Comparison of ENCODE assay signal across 8 mouse cellular contexts in genomic region chr6:145211376-145212305, GRCm38 (mm10). TPM values are rescaled to one million over a fixed set of nuclear protein-coding genes. Genes with fewer than 3 reads are reported as not detected.
DNase-seq lines count a peak whose midpoint lies in the region; ATAC-seq and TF ChIP-seq lines count a peak whose summit lies in the region.

No protein-coding gene starts in this region.

- H3K36me3 ChIP-seq in liver, adult 2 months (ENCODE audit: control insufficient read depth, insufficient read depth, low read length): peaks cover 5% of the 10 kb centered on the region
- 0 out of 2 replicates have a peak, but pooled peaks cover 2% of the 10 kb centered on the region for H3K36me3 ChIP-seq in limb, embryonic 14.5 days (ENCODE audit: control insufficient read depth, insufficient read depth, low read length)
- peaks cover 10% of the 10 kb centered on the region for H3K36me3 ChIP-seq in small intestine, adult 2 months (ENCODE audit: control insufficient read depth, insufficient read depth, low read length)

- H3K4me1 ChIP-seq in liver, adult 2 months (ENCODE audit: control insufficient read depth, insufficient read depth, low read length): peaks cover 11% of the 10 kb centered on the region
- 0 out of 2 replicates have a peak, but pooled peaks cover 3% of the 10 kb centered on the region for H3K4me1 ChIP-seq in limb, embryonic 14.5 days (ENCODE audit: control insufficient read depth, insufficient read depth, low read length)
- peaks cover 3% of the 10 kb centered on the region; the same call in 1 of the 2 replicates for H3K4me1 ChIP-seq in small intestine, adult 2 months (ENCODE audit: control insufficient read depth, insufficient read depth, insufficient read length, low read length)

- H3K4me3 ChIP-seq in liver, adult 2 months (ENCODE audit: insufficient read depth, low read depth, low read length): peak overlapping the region; percentile 78
- peak overlapping the region; percentile 73 for H3K4me3 ChIP-seq in limb, embryonic 14.5 days (replicated peaks; ENCODE audit: low read length)
- H3K4me3 ChIP-seq in small intestine, adult 2 months (ENCODE audit: low read depth, low read length): peak overlapping the region; percentile 77

- H3K4me2 ChIP-seq in limb, embryonic 14.5 days (replicated peaks; ENCODE audit: low read depth, low read length, severe bottlenecking): peak overlapping the region; percentile 68

- peak; percentile 9; the same call in 1 of the 2 replicates for ATAC-seq in erythroid progenitor cell, adult 5-6 weeks (replicated peaks; ENCODE audit: low FRiP score, poor library complexity, severe bottlenecking)
- peak; percentile 16 for ATAC-seq in limb, embryonic 14.5 days (ENCODE audit: low FRiP score, low read depth)

- H3K79me2 ChIP-seq in liver, adult 2 months (ENCODE audit: control insufficient read depth, insufficient read depth, low read length): peaks cover 3% of the 10 kb centered on the region; the same call in 1 of the 2 replicates

- no peaks in the 10 kb centered on the region for H3K27me3 ChIP-seq in liver, adult 2 months (ENCODE audit: control insufficient read depth, insufficient read depth, low read length)
- H3K27me3 ChIP-seq in limb, embryonic 14.5 days (ENCODE audit: control insufficient read depth, insufficient read depth, low read length): no peaks in the 10 kb centered on the region
- no peaks in the 10 kb centered on the region for H3K27me3 ChIP-seq in small intestine, adult 2 months (ENCODE audit: control insufficient read depth, insufficient read depth, low read length)

- no peaks in the 10 kb centered on the region for H3K9me3 ChIP-seq in limb, embryonic 14.5 days (ENCODE audit: control insufficient read depth, low read length)

- no peak for TF ChIP-seq POLR2A in liver, adult 2 months (IDR thresholded peaks at IDR 0.05; ENCODE audit: extremely low read depth, insufficient read depth, low read length)
- no peak for TF ChIP-seq POLR2A in limb, embryonic 14.5 days (IDR thresholded peaks at IDR 0.05; ENCODE audit: borderline replicate concordance, extremely low read depth, insufficient read depth, insufficient read length)
- TF ChIP-seq POLR2A in small intestine, adult 2 months (IDR thresholded peaks at IDR 0.05; ENCODE audit: low read depth, low read length): no peak

- 1% methylated on average over 21 of the region's 21 CpGs for WGBS in liver, adult 2 months
- 3% methylated on average over 21 of the region's 21 CpGs for WGBS in limb, embryonic 14.5 days
- under 1% methylated on average over 21 of the region's 21 CpGs for WGBS in small intestine, adult 2 months

- no peak for TF ChIP-seq CTCF in liver, adult 2 months (IDR thresholded peaks at IDR 0.05; ENCODE audit: low read depth, low read length)
- TF ChIP-seq CTCF in small intestine, adult 2 months (IDR thresholded peaks at IDR 0.05; ENCODE audit: extremely low read depth, insufficient read length, insufficient replicate concordance, low read depth, low read length): no peak

- H3K27ac ChIP-seq in liver, adult 2 months (replicated peaks; ENCODE audit: insufficient read depth, low read depth, low read length): peak overlapping the region; percentile 90
- H3K27ac ChIP-seq in limb, embryonic 14.5 days (replicated peaks; ENCODE audit: low read depth, low read length): peak overlapping the region; percentile 95
- peak overlapping the region; percentile 82 for H3K27ac ChIP-seq in small intestine, adult 2 months (ENCODE audit: insufficient read depth, low read depth, low read length)

- peak; percentile 80 for DNase-seq in liver, adult 2 months (ENCODE audit: extremely low read depth, low read depth, low spot score)
- DNase-seq in liver: no peak
- DNase-seq in ZHBTc4 (ENCODE audit: low read depth, low spot score): peak; percentile 96
- no peak for DNase-seq in limb, embryonic 14.5 days (ENCODE audit: low spot score)
- DNase-seq in thymus, postnatal 10 days (ENCODE audit: low spot score in 2 of 2): no peak
- no peak for DNase-seq in layer of hippocampus, adult 18-20 months (ENCODE audit: low spot score in 2 of 2)

- H3K9ac ChIP-seq in liver, adult 2 months (ENCODE audit: low read depth, low read length): peak overlapping the region; percentile 79
- H3K9ac ChIP-seq in limb, embryonic 14.5 days (ENCODE audit: low read depth, low read length, severe bottlenecking): peak overlapping the region; percentile 86

RNA-seq across cellular contexts. Expression of gene Etfrf1, which starts 0.7 kb away (rescaled TPM):
- 50.1 and 61.1 TPM in 2 replicates for total RNA-seq in liver, adult 2 months (2014; rRNA removed)
- 18.0 and 20.9 TPM in 2 replicates for polyA plus RNA-seq in liver, adult 2 months (2012; rRNA removed)
- total RNA-seq in erythroid progenitor cell, adult 5-6 weeks (2015; ENCODE audit: low replicate concordance): 2.5 and 3.2 TPM in 2 replicates
- total RNA-seq in erythroid progenitor cell, adult 5-6 weeks (2017; ENCODE audit: low replicate concordance): 6.5 and 21.9 TPM in 2 replicates
- polyA plus RNA-seq in limb, embryonic 14.5 days (2012; rRNA removed): 16.6 and 20.1 TPM in 2 replicates
- 29.5 and 29.8 TPM in 2 replicates for polyA plus RNA-seq in limb, embryonic 14.5 days (2014; fragmentation: Nextera tagmentation; extraction: Ambion mirVana)
- 0.58 and 0.79 TPM in 2 replicates for polyA plus RNA-seq in small intestine, adult 2 months (2012; rRNA removed)
- total RNA-seq in layer of hippocampus, adult 18-20 months (2021): 10 to 100 TPM; 26.5 to 26.9 TPM

RNA-seq across cellular contexts. Expression of gene Casc1, which starts 0.8 kb away (rescaled TPM):
- 0.13 and 0.18 TPM in 2 replicates for total RNA-seq in liver, adult 2 months (2014; rRNA removed)
- 0.02 TPM in 1 of 2 replicates, not detected in the other for polyA plus RNA-seq in liver, adult 2 months (2012; rRNA removed)
- 2.9 TPM in 2 replicates for total RNA-seq in erythroid progenitor cell, adult 5-6 weeks (2015; ENCODE audit: low replicate concordance)
- 0.45 and 4.4 TPM in 2 replicates for total RNA-seq in erythroid progenitor cell, adult 5-6 weeks (2017; ENCODE audit: low replicate concordance)
- polyA plus RNA-seq in limb, embryonic 14.5 days (2012; rRNA removed): 0.93 and 1.00 TPM in 2 replicates
- 0.29 and 0.41 TPM in 2 replicates for polyA plus RNA-seq in limb, embryonic 14.5 days (2014; fragmentation: Nextera tagmentation; extraction: Ambion mirVana)
- polyA plus RNA-seq in small intestine, adult 2 months (2012; rRNA removed): 0.05 and 0.15 TPM in 2 replicates
- 1 to 10 TPM; 1.0 to 1.3 TPM for total RNA-seq in layer of hippocampus, adult 18-20 months (2021)

RNA-seq across cellular contexts. Expression of gene Kras, which starts 38.4 kb away (rescaled TPM):
- total RNA-seq in liver, adult 2 months (2014; rRNA removed): 9.9 and 11.8 TPM in 2 replicates
- 6.1 and 8.4 TPM in 2 replicates for polyA plus RNA-seq in liver, adult 2 months (2012; rRNA removed)
- total RNA-seq in erythroid progenitor cell, adult 5-6 weeks (2015; ENCODE audit: low replicate concordance): 55.9 and 71.3 TPM in 2 replicates
- 32.5 and 51.3 TPM in 2 replicates for total RNA-seq in erythroid progenitor cell, adult 5-6 weeks (2017; ENCODE audit: low replicate concordance)
- 33.3 and 35.1 TPM in 2 replicates for polyA plus RNA-seq in limb, embryonic 14.5 days (2012; rRNA removed)
- polyA plus RNA-seq in limb, embryonic 14.5 days (2014; fragmentation: Nextera tagmentation; extraction: Ambion mirVana): 67.8 and 74.1 TPM in 2 replicates
- polyA plus RNA-seq in small intestine, adult 2 months (2012; rRNA removed): 8.6 and 26.3 TPM in 2 replicates
- total RNA-seq in layer of hippocampus, adult 18-20 months (2021): 10 to 100 TPM; 72.4 to 81.0 TPM

Comparison
In these comparisons a context has a peak if more than half of its experiments do, and no peak if none do; other contexts are left out.
1. DNase-seq: peak in liver, adult 2 months (single experiment) and ZHBTc4 (single experiment); none in liver (single experiment), limb, embryonic 14.5 days (single experiment), thymus, postnatal 10 days (0 of 2) and layer of hippocampus, adult 18-20 months (0 of 2).
2. Peak in every context shown above with its lines, with median percentiles within 50 percentile points of each other: H3K27ac ChIP-seq and H3K4me3 ChIP-seq.